Mouse (Mus musculus): ENCODE measurements around the gene Vmn1r17. TPM values are rescaled to one million over a fixed set of nuclear protein-coding genes. Genes with fewer than 3 reads are reported as not detected.

Vmn1r17 gene
- not detected for polyA plus RNA-seq (2017; shearing (Covaris generic))

GRCm38 (mm10) chr6:57363627-57364026 lies at the start of gene Vmn1r17:
Vmn1r17 (minus strand) TSS chr6:57363727.

GRCm38 (mm10) chr6:57403480-57403879 lies 40.0 kb upstream of the Vmn1r17 start, which contains the start of gene Vmn1r19:
Vmn1r19 (plus strand) TSS chr6:57403780.

GRCm38 (mm10) chr6:57395683-57396082 lies 32.2 kb upstream of the Vmn1r17 start, which contains the start of gene Vmn1r18:
Vmn1r18 (minus strand) TSS chr6:57395783.

GRCm38 (mm10) chr6:57329394-57329793 lies 34.1 kb downstream of the Vmn1r17 start, which contains the start of gene Vmn1r16:
Vmn1r16 (minus strand) TSS chr6:57329494.

Other genes starting within 250 kb of the Vmn1r17 start
- not detected for gene Vmn1r11, start 230.3 kb downstream of the Vmn1r17 start, polyA plus RNA-seq (2017; shearing (Covaris generic))
- under 1 TPM; 0.06 to 0.12 TPM for gene Vmn1r12, start 206.8 kb downstream of the Vmn1r17 start, polyA plus RNA-seq (2017; shearing (Covaris generic))
- gene Vmn1r13, start 160.4 kb downstream of the Vmn1r17 start, polyA plus RNA-seq (2017; shearing (Covaris generic)) = under 1 TPM; 0.27 to 0.60 TPM
- gene Vmn1r14, start 132.0 kb downstream of the Vmn1r17 start, polyA plus RNA-seq (2017; shearing (Covaris generic)) = not detected
- not detected for gene Vmn1r15, start 105.8 kb downstream of the Vmn1r17 start, polyA plus RNA-seq (2017; shearing (Covaris generic))
- gene Vmn1r16, start 34.2 kb downstream of the Vmn1r17 start, polyA plus RNA-seq (2017; shearing (Covaris generic)) = not detected
- gene Vmn1r18, start 32.1 kb upstream of the Vmn1r17 start, polyA plus RNA-seq (2017; shearing (Covaris generic)) = under 1 TPM in 1 of 2 experiments, not detected in 1; 0.22 TPM
- gene Vmn1r19, start 40.1 kb upstream of the Vmn1r17 start, polyA plus RNA-seq (2017; shearing (Covaris generic)) = not detected
- gene Vmn1r20, start 65.2 kb upstream of the Vmn1r17 start, polyA plus RNA-seq (2017; shearing (Covaris generic)) = not detected
- gene Ppm1k, start 171.7 kb upstream of the Vmn1r17 start, polyA plus RNA-seq (2017; shearing (Covaris generic)) = 10 to 100 TPM in 1 of 2 experiments, 1 to 10 TPM in 1; 8.4 to 13.2 TPM
- gene Herc6, start 217.3 kb upstream of the Vmn1r17 start, polyA plus RNA-seq (2017; shearing (Covaris generic)) = 10 to 100 TPM; 21.4 to 25.6 TPM